Comparison of ENCODE assay signal across 9 mouse cellular contexts in genomic region chr4:124843493-124843892, GRCm38 (mm10). TPM values are rescaled to one million over a fixed set of nuclear protein-coding genes. Genes with fewer than 3 reads are reported as not detected.
DNase-seq lines count a peak whose midpoint lies in the region; ATAC-seq and TF ChIP-seq lines count a peak whose summit lies in the region.
"Had no signal": no experiment of that assay in that cellular context is flagged by ENCODE, and none has a peak within 500 bp of the region (broad histone marks: within the 10 kb centered on the region; RNA-seq: fewer than 3 reads in every experiment).

No protein-coding gene starts in this region.

- H3K27me3 ChIP-seq in heart, embryonic 16.5 days (ENCODE audit: control insufficient read depth, insufficient read depth, low read length): no peaks in the 10 kb centered on the region
- H3K27me3 ChIP-seq in lung, embryonic 15.5 days: no peaks in the 10 kb centered on the region
- H3K27me3 ChIP-seq: embryonic facial prominence, embryonic 12.5 days had no signal

- H3K36me3 ChIP-seq in heart, embryonic 16.5 days (ENCODE audit: control insufficient read depth, insufficient read depth): peaks cover 27% of the 10 kb centered on the region
- H3K36me3 ChIP-seq in ES-E14 (ENCODE audit: control insufficient read depth, insufficient read depth, low read length, poor library complexity, severe bottlenecking): peaks cover 14% of the 10 kb centered on the region; the same call in 1 of the 2 replicates
- peaks cover 33% of the 10 kb centered on the region for H3K36me3 ChIP-seq in lung, embryonic 15.5 days

- no peak overlapping the region for H3K27ac ChIP-seq in heart, embryonic 16.5 days (ENCODE audit: low read length)
- H3K27ac ChIP-seq in ES-E14 (ENCODE audit: insufficient read depth, low read depth, low read length, poor library complexity, severe bottlenecking): no peak overlapping the region
- H3K27ac ChIP-seq in lung, embryonic 15.5 days: no peak overlapping the region
- H3K27ac ChIP-seq: embryonic facial prominence, embryonic 12.5 days had no signal

- no peak overlapping the region for H3K4me3 ChIP-seq in heart, embryonic 16.5 days (ENCODE audit: low read length)
- H3K4me3 ChIP-seq in ES-E14 (ENCODE audit: insufficient read depth in 1 of 2, low read depth in 1 of 2, low read length in 2 of 2, poor library complexity in 1 of 2, severe bottlenecking in 1 of 2): 0 out of 4 replicates have a peak overlapping the region, but pooled peaks of 1 of the 2 experiments have one; percentile 7
- no peak overlapping the region for H3K4me3 ChIP-seq in lung, embryonic 15.5 days
- H3K4me3 ChIP-seq: embryonic facial prominence, embryonic 12.5 days had no signal

- no peak overlapping the region for H3K4me2 ChIP-seq in heart, embryonic 16.5 days (ENCODE audit: low read depth, low read length)
- H3K4me2 ChIP-seq in lung, embryonic 15.5 days: no peak overlapping the region
- H3K4me2 ChIP-seq: embryonic facial prominence, embryonic 12.5 days had no signal

- no peaks in the 10 kb centered on the region for H3K4me1 ChIP-seq in heart, embryonic 16.5 days (ENCODE audit: control insufficient read depth, insufficient read depth, low read length)
- H3K4me1 ChIP-seq in ES-E14 (ENCODE audit: control insufficient read depth in 2 of 2, insufficient read depth in 2 of 2, low read length in 2 of 2, poor library complexity in 1 of 2): peaks cover 0 to 9% of the 10 kb centered on the region in 2 experiments; a peak in 1 of 4 replicates
- peaks cover 6% of the 10 kb centered on the region for H3K4me1 ChIP-seq in lung, embryonic 15.5 days
- H3K4me1 ChIP-seq: embryonic facial prominence, embryonic 12.5 days had no signal

- in situ Hi-C loops in ES-E14 (cut with MboI; ENCODE audit: low sequenced_read_pairs in 2 of 2, unreplicated experiment in 2 of 2): no loop called here

- 0 out of 2 replicates have a peak, but pooled peaks have one; percentile 39 for ATAC-seq in heart, embryonic 16.5 days (replicated peaks; ENCODE audit: extremely low read depth, insufficient read depth, low FRiP score)
- peak; percentile 81 for ATAC-seq in common myeloid progenitor, adult 5-6 weeks (replicated peaks; ENCODE audit: low read depth, poor library complexity, severe bottlenecking)
- ATAC-seq in lung, embryonic 15.5 days (ENCODE audit: borderline replicate concordance, extremely low read depth, low FRiP score, low TSS enrichment): 0 out of 2 replicates have a peak, but pooled peaks have one; percentile 30

- no peaks in the 10 kb centered on the region for H3K9me3 ChIP-seq in heart, embryonic 16.5 days (replicated peaks; ENCODE audit: control insufficient read depth, low read length)
- no peaks in the 10 kb centered on the region for H3K9me3 ChIP-seq in ES-E14 (ENCODE audit: control insufficient read depth, insufficient read depth, low read depth, low read length)
- H3K9me3 ChIP-seq in lung, embryonic 15.5 days: no peaks in the 10 kb centered on the region
- H3K9me3 ChIP-seq: embryonic facial prominence, embryonic 12.5 days had no signal

- no peak for DNase-seq in heart, adult 9 months (ENCODE audit: low spot score in 2 of 2)
- DNase-seq in ES-E14 (ENCODE audit: low read depth, low spot score): peak; percentile 69
- DNase-seq in induced T-regulatory cell, adult 2 months (ENCODE audit: low read depth): peak; percentile 55
- peak; percentile 52 to 76 for DNase-seq in spleen, postnatal 4 days (ENCODE audit: low spot score in 2 of 2)
- DNase-seq in left cerebral cortex, adult 11 months (ENCODE audit: low spot score): no peak

- no peak overlapping the region for H3K9ac ChIP-seq in heart, embryonic 16.5 days (ENCODE audit: low read length)
- no peak overlapping the region; the same call in 1 of the 2 replicates for H3K9ac ChIP-seq in ES-E14 (ENCODE audit: insufficient read depth, low read depth, low read length, poor library complexity, severe bottlenecking)
- H3K9ac ChIP-seq in lung, embryonic 15.5 days: no peak overlapping the region
- H3K9ac ChIP-seq: embryonic facial prominence, embryonic 12.5 days had no signal

- 50% methylated on average over 11 of the region's 11 CpGs for WGBS in heart, embryonic 16.5 days
- 54% methylated on average over 11 of the region's 11 CpGs for WGBS in lung, embryonic 15.5 days

TF ChIP-seq in ES-E14, 5 proteins besides CTCF, POLR2A, EP300 and RAD21:
- TF ChIP-seq ZNF384 (IDR thresholded peaks at IDR 0.05; ENCODE audit: low read depth, low read length): no peak
- no peak for TF ChIP-seq ZC3H11A (IDR thresholded peaks at IDR 0.05; ENCODE audit: borderline replicate concordance, low read depth, low read length)
- no peak for TF ChIP-seq MAFK (IDR thresholded peaks at IDR 0.05; ENCODE audit: insufficient read depth, low read depth, low read length)
- TF ChIP-seq HCFC1 (IDR thresholded peaks at IDR 0.05; ENCODE audit: borderline replicate concordance, insufficient read depth, low read length): no peak
- no peak for TF ChIP-seq CHD2 (IDR thresholded peaks at IDR 0.05; ENCODE audit: low read depth, low read length)

RNA-seq across cellular contexts. Expression of gene Yrdc, which starts 7.0 kb away (rescaled TPM):
- 22.3 and 22.6 TPM in 2 replicates for polyA plus RNA-seq in heart, embryonic 16.5 days (2015; fragmentation: Nextera tagmentation; extraction: Ambion mirVana)
- 82.7 and 85.3 TPM in 2 replicates for total RNA-seq in ES-E14 (2012; rRNA removed)
- total RNA-seq in common myeloid progenitor, adult 5-6 weeks (2017): 33.4 and 55.0 TPM in 2 replicates
- 36.1 and 40.5 TPM in 2 replicates for polyA plus RNA-seq in lung, embryonic 15.5 days (2015; fragmentation: Nextera tagmentation; extraction: Ambion mirVana)

RNA-seq across cellular contexts. Expression of gene 1110065P20Rik, which starts 7.5 kb away (rescaled TPM):
- polyA plus RNA-seq in heart, embryonic 16.5 days (2015; fragmentation: Nextera tagmentation; extraction: Ambion mirVana): 40.0 and 40.8 TPM in 2 replicates
- total RNA-seq in ES-E14 (2012; rRNA removed): 21.4 and 25.8 TPM in 2 replicates
- 2.9 and 7.0 TPM in 2 replicates for total RNA-seq in common myeloid progenitor, adult 5-6 weeks (2017)
- 58.2 and 59.0 TPM in 2 replicates for polyA plus RNA-seq in lung, embryonic 15.5 days (2015; fragmentation: Nextera tagmentation; extraction: Ambion mirVana)

RNA-seq across cellular contexts. Expression of gene Maneal, which starts 18.5 kb away (rescaled TPM):
- 0.07 and 0.29 TPM in 2 replicates for polyA plus RNA-seq in heart, embryonic 16.5 days (2015; fragmentation: Nextera tagmentation; extraction: Ambion mirVana)
- 5.4 and 10.5 TPM in 2 replicates for total RNA-seq in ES-E14 (2012; rRNA removed)
- 0.55 TPM in 1 of 2 replicates, not detected in the other for total RNA-seq in common myeloid progenitor, adult 5-6 weeks (2017)
- 0.42 and 0.59 TPM in 2 replicates for polyA plus RNA-seq in lung, embryonic 15.5 days (2015; fragmentation: Nextera tagmentation; extraction: Ambion mirVana)

RNA-seq across cellular contexts. Expression of gene Epha10, which starts 37.2 kb away (rescaled TPM):
- 0.03 TPM in 1 of 2 replicates, not detected in the other for polyA plus RNA-seq in heart, embryonic 16.5 days (2015; fragmentation: Nextera tagmentation; extraction: Ambion mirVana)
- 0.54 and 0.95 TPM in 2 replicates for total RNA-seq in ES-E14 (2012; rRNA removed)
- not detected in 2 replicates for total RNA-seq in common myeloid progenitor, adult 5-6 weeks (2017)
- not detected in 2 replicates for polyA plus RNA-seq in lung, embryonic 15.5 days (2015; fragmentation: Nextera tagmentation; extraction: Ambion mirVana)

RNA-seq across cellular contexts. Expression of gene Mtf1, which starts 41.6 kb away (rescaled TPM):
- 11.5 and 13.0 TPM in 2 replicates for polyA plus RNA-seq in heart, embryonic 16.5 days (2015; fragmentation: Nextera tagmentation; extraction: Ambion mirVana)
- total RNA-seq in ES-E14 (2012; rRNA removed): 10.1 and 15.4 TPM in 2 replicates
- 26.1 and 35.9 TPM in 2 replicates for total RNA-seq in common myeloid progenitor, adult 5-6 weeks (2017)
- 12.8 and 13.2 TPM in 2 replicates for polyA plus RNA-seq in lung, embryonic 15.5 days (2015; fragmentation: Nextera tagmentation; extraction: Ambion mirVana)

Comparison
In these comparisons a context has a peak if more than half of its experiments do, and no peak if none do; other contexts are left out.
1. ATAC-seq: peak in every context shown above with its lines; median percentile 81 in common myeloid progenitor, adult 5-6 weeks; 39 in heart, embryonic 16.5 days; 30 in lung, embryonic 15.5 days.
2. DNase-seq: peak in ES-E14 (single experiment), induced T-regulatory cell, adult 2 months (single experiment) and spleen, postnatal 4 days (2 of 2); none in heart, adult 9 months (0 of 2) and left cerebral cortex, adult 11 months (single experiment).